19 mouse cellular contexts compared by ENCODE assay signal in the genomic region with DNA sequence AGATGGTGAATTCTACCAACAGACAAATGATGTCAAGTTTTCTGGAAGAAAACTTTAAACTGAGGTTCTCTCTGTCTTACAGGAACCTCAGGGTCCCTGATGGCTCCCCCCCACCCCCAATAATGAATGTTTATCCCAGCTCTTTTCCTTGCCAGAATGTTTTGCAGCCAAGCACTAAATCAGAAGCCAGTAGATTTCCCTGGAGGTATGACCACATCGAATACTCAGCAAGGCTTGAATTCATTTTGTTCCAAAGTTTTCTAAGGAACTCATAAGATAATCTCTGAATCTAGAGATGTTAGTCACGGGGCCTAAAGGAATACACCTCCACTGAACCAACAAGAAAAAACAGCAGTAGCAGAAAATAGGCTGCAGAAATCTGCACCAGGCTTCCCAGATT. TPM values are rescaled to one million over a fixed set of nuclear protein-coding genes. Genes with fewer than 3 reads are reported as not detected.
A peak's percentile ranks its signal among the peaks of the same experiment; 100 is the strongest.
DNase-seq lines count a peak whose midpoint lies in the region; ATAC-seq and TF ChIP-seq lines count a peak whose summit lies in the region.
"Had no signal": no experiment of that assay in that cellular context is flagged by ENCODE, and none has a peak within 500 bp of the region (broad histone marks: within the 10 kb centered on the region; RNA-seq: fewer than 3 reads in every experiment).

No protein-coding gene starts in this region.

- peak; percentile 50 for DNase-seq in gastrocnemius, adult 18-20 months (ENCODE audit: low spot score)
- no peak for DNase-seq in gastrocnemius, postnatal 36 days
- no peak for DNase-seq in kidney, postnatal 10 days
- DNase-seq in thymus, postnatal 4 days: no peak
- no peak for DNase-seq in layer of hippocampus, adult 2 months (ENCODE audit: low spot score in 2 of 2)
- DNase-seq in ovary, postnatal 36 days (ENCODE audit: low spot score): no peak
- DNase-seq: cerebellum, postnatal 36 days; liver, postnatal 0 days; lung, postnatal 36 days; retina, postnatal 1 day had no signal

- H3K4me3 ChIP-seq in kidney, embryonic 15.5 days (replicated peaks): no peak overlapping the region
- no peak overlapping the region for H3K4me3 ChIP-seq in heart, embryonic 16.5 days (ENCODE audit: low read length)
- H3K4me3 ChIP-seq in layer of hippocampus, adult 2 months: no peak overlapping the region
- H3K4me3 ChIP-seq: erythroblast, embryonic 14.5 days; left cerebral cortex, adult 2 months; limb, embryonic 12.5 days; stomach, embryonic 15.5 days had no signal

- intact Hi-C loops in gastrocnemius, postnatal 36 days (cut with DNase I): no loop called here

- no peaks in the 10 kb centered on the region for H3K9me3 ChIP-seq in kidney, embryonic 15.5 days (replicated peaks)
- H3K9me3 ChIP-seq in heart, embryonic 16.5 days (replicated peaks; ENCODE audit: control insufficient read depth, low read length): no peaks in the 10 kb centered on the region
- H3K9me3 ChIP-seq: stomach, embryonic 15.5 days had no signal

- no peak overlapping the region for H3K4me2 ChIP-seq in kidney, embryonic 15.5 days
- no peak overlapping the region for H3K4me2 ChIP-seq in heart, embryonic 16.5 days (ENCODE audit: low read depth, low read length)
- H3K4me2 ChIP-seq: limb, embryonic 12.5 days; midbrain, embryonic 11.5 days; stomach, embryonic 15.5 days had no signal

- ATAC-seq in kidney, embryonic 15.5 days (replicated peaks; ENCODE audit: low FRiP score): no peak
- ATAC-seq in heart, embryonic 16.5 days (replicated peaks; ENCODE audit: extremely low read depth, insufficient read depth, low FRiP score): no peak
- ATAC-seq: forebrain, embryonic 16.5 days; hindbrain, embryonic 16.5 days; liver, postnatal 0 days had no signal

- H3K4me1 ChIP-seq in kidney, embryonic 15.5 days: no peaks in the 10 kb centered on the region
- no peaks in the 10 kb centered on the region for H3K4me1 ChIP-seq in heart, embryonic 16.5 days (ENCODE audit: control insufficient read depth, insufficient read depth, low read length)
- H3K4me1 ChIP-seq: limb, embryonic 12.5 days; stomach, embryonic 15.5 days had no signal

- H3K36me3 ChIP-seq in kidney, embryonic 15.5 days: no peaks in the 10 kb centered on the region
- no peaks in the 10 kb centered on the region for H3K36me3 ChIP-seq in heart, embryonic 16.5 days (ENCODE audit: control insufficient read depth, insufficient read depth)
- H3K36me3 ChIP-seq: limb, embryonic 12.5 days; stomach, embryonic 15.5 days had no signal

- no peak overlapping the region for H3K9ac ChIP-seq in kidney, embryonic 15.5 days
- H3K9ac ChIP-seq in heart, embryonic 16.5 days (ENCODE audit: low read length): no peak overlapping the region
- H3K9ac ChIP-seq: limb, embryonic 12.5 days; liver, postnatal 0 days; stomach, embryonic 15.5 days had no signal

- H3K27ac ChIP-seq in kidney, embryonic 15.5 days: 0 out of 2 replicates have a peak overlapping the region, but pooled peaks have one; percentile 14
- H3K27ac ChIP-seq in heart, embryonic 16.5 days (ENCODE audit: low read length): peak overlapping the region; percentile 29; the same call in 1 of the 2 replicates
- no peak overlapping the region for H3K27ac ChIP-seq in layer of hippocampus, adult 2 months
- H3K27ac ChIP-seq: left cerebral cortex, adult 2 months; limb, embryonic 12.5 days had no signal

- H3K27me3 ChIP-seq in kidney, embryonic 15.5 days: no peaks in the 10 kb centered on the region
- H3K27me3 ChIP-seq in heart, embryonic 16.5 days (ENCODE audit: control insufficient read depth, insufficient read depth, low read length): no peaks in the 10 kb centered on the region
- H3K27me3 ChIP-seq: limb, embryonic 12.5 days; stomach, embryonic 15.5 days had no signal

- TF ChIP-seq CTCF in layer of hippocampus, adult 2 months (conservative IDR thresholded peaks at IDR 0.05): no peak

- 48% methylated on average over 2 of the region's 2 CpGs for WGBS in kidney, embryonic 15.5 days
- 41% methylated on average over 2 of the region's 2 CpGs for WGBS in heart, embryonic 16.5 days

RNA-seq across cellular contexts. Expression of a gene that starts 45.0 kb away (rescaled TPM):
- 10 to 100 TPM in 1 of 2 experiments, 1 to 10 TPM in 1; 9.5 to 13.3 TPM for total RNA-seq in gastrocnemius, adult 18-20 months (2021)
- total RNA-seq in gastrocnemius, postnatal 36 days (2021): 10 to 100 TPM in 1 of 2 experiments, 1 to 10 TPM in 1; 9.7 to 10.1 TPM
- 109 and 115 TPM in 2 replicates for polyA plus RNA-seq in kidney, embryonic 15.5 days (2015; fragmentation: Nextera tagmentation; extraction: Ambion mirVana)
- 59.3 and 63.1 TPM in 2 replicates for polyA plus RNA-seq in heart, embryonic 16.5 days (2015; fragmentation: Nextera tagmentation; extraction: Ambion mirVana)
- total RNA-seq in layer of hippocampus, adult 2 months (2021): 10 to 100 TPM; 52.3 to 53.3 TPM
